Mouse (Mus musculus) spleen, adult 12 weeks (tissue): ENCODE measurements around the gene Rcc1l.

Source experiments
- DNase-seq: peaks from one replicate; pipeline ENCODE4 v3.0.0; 2022; ENCODE audit warnings: low spot score

Gene Rcc1l

GRCm38 (mm10) chr5:134170167-134170566 lies 6.4 kb downstream of the Rcc1l start:
- DNase-seq, result no peak

- no peak for DNase-seq
Observed at GRCm38 (mm10) chr5:134169231-134169630, 7.3 kb downstream of the Rcc1l start.

GRCm38 (mm10) chr5:134168033-134168432 lies 8.5 kb downstream of the Rcc1l start:
- DNase-seq, result no peak

- DNase-seq, result no peak
Observed at GRCm38 (mm10) chr5:134166642-134167041, 9.9 kb downstream of the Rcc1l start.

GRCm38 (mm10) chr5:134164688-134165087 lies 11.9 kb downstream of the Rcc1l start:
- no peak for DNase-seq

- DNase-seq, result no peak
Observed at GRCm38 (mm10) chr5:134155916-134156466, 20.6 kb downstream of the Rcc1l start.

- no peak for DNase-seq
Observed at GRCm38 (mm10) chr5:134151895-134152294, 24.7 kb downstream of the Rcc1l start.

- DNase-seq, result no peak
Observed at GRCm38 (mm10) chr5:134148153-134148552, 28.4 kb downstream of the Rcc1l start.

GRCm38 (mm10) chr5:134147194-134147753 lies 29.3 kb downstream of the Rcc1l start:
- DNase-seq, result no peak

- DNase-seq, result no peak
Observed at GRCm38 (mm10) chr5:134144986-134145385, 31.6 kb downstream of the Rcc1l start.

- DNase-seq, result no peak
Observed at GRCm38 (mm10) chr5:134142381-134142780, 34.2 kb downstream of the Rcc1l start.

GRCm38 (mm10) chr5:134141236-134141635 lies 35.3 kb downstream of the Rcc1l start:
- no peak for DNase-seq

- no peak for DNase-seq
Observed at GRCm38 (mm10) chr5:134139429-134139828, 37.1 kb downstream of the Rcc1l start.

GRCm38 (mm10) chr5:134137933-134138332 lies 38.6 kb downstream of the Rcc1l start:
- DNase-seq, result no peak

- DNase-seq, result no peak
Observed at GRCm38 (mm10) chr5:134136022-134136421, 40.6 kb downstream of the Rcc1l start.

- DNase-seq, result no peak
Observed at GRCm38 (mm10) chr5:134131586-134131985, 45.0 kb downstream of the Rcc1l start.

- DNase-seq, result no peak
Observed at GRCm38 (mm10) chr5:134126232-134126631, 50.3 kb downstream of the Rcc1l start.

GRCm38 (mm10) chr5:134123846-134124245 lies 52.7 kb downstream of the Rcc1l start:
- DNase-seq, result no peak

GRCm38 (mm10) chr5:134121893-134122259 lies 54.7 kb downstream of the Rcc1l start:
- no peak for DNase-seq

- DNase-seq, result no peak
Observed at GRCm38 (mm10) chr5:134121138-134121892, 55.3 kb downstream of the Rcc1l start.

- DNase-seq, result no peak
Observed at GRCm38 (mm10) chr5:134120135-134120534, 56.4 kb downstream of the Rcc1l start.

GRCm38 (mm10) chr5:134119481-134120120 lies 57.0 kb downstream of the Rcc1l start:
- no peak for DNase-seq

GRCm38 (mm10) chr5:134118798-134119407 lies 57.7 kb downstream of the Rcc1l start:
- DNase-seq, result no peak
